Mouse (Mus musculus) left cerebral cortex, adult 18-20 months (tissue): ENCODE data around the gene Gm10309. TPM values are rescaled to one million over a fixed set of nuclear protein-coding genes. Genes with fewer than 3 reads are reported as not detected.

Experiments used
- total RNA-seq, 2 experiments: library from RNA; stranded (reverse); gene quantifications; 2 replicates each; pipeline ENCODE4 v1.2.3; 2021

The Gm10309 gene
- total RNA-seq, 2 experiments from 2014 or later: not detected

Other genes with a start within 250 kb of the Gm10309 start
- gene Epas1, start 248.5 kb upstream of the Gm10309 start, total RNA-seq: 10 to 100 TPM; 80.4 to 85.4 TPM